Mouse (Mus musculus): Measurements from ENCODE around the gene Hist1h2bb. TPM values are rescaled to one million over a fixed set of nuclear protein-coding genes. Genes with fewer than 3 reads are reported as not detected.

Gene Hist1h2bb
- total RNA-seq, 2 experiments from 2014 or later: 5.1 to 7.0 TPM

DNA sequence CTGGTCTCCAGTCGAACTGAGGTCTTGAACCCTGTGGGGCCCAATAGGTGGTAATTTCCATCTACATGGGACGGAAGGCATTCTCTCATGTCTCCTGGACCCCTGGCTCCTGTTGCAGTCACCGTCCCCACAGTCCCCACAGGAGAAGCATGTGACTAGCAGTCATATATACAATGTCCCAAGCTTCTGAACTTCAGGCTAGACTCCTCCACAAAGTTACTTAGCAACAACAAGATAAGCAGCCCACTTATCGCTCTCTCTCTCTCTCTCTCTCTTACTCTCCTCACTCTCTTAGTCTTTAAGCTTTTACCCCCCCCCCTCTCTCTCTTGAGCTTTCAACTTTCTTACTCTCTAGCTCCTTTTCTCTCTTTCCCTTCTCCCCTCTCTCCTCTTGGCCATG lies 22.3 kb upstream of the Hist1h2bb start:
- DNase-seq: no peak
- intact Hi-C loops (cut with DNase I): no loop called here

DNA sequence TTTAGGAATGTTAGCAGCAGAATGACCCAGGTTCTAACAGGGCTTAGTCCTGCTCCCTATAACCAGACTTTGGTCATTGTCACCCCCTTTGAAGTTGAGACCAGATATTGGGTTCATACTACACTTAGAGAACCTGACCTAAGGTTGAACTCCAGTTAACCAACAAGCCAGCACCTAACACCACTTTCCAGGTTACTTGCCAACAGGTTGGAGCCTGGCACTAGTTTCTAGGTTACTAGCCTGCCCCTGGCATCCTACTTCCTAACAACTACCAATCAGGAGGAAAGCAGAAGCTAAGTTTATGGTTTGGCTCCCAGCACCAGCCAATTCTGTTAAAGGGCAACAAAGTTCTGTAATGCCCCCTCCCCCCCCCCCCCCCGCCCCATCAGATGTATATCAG lies 21.3 kb upstream of the Hist1h2bb start:
- DNase-seq: no peak
- intact Hi-C loops (cut with DNase I): no loop called here

DNA sequence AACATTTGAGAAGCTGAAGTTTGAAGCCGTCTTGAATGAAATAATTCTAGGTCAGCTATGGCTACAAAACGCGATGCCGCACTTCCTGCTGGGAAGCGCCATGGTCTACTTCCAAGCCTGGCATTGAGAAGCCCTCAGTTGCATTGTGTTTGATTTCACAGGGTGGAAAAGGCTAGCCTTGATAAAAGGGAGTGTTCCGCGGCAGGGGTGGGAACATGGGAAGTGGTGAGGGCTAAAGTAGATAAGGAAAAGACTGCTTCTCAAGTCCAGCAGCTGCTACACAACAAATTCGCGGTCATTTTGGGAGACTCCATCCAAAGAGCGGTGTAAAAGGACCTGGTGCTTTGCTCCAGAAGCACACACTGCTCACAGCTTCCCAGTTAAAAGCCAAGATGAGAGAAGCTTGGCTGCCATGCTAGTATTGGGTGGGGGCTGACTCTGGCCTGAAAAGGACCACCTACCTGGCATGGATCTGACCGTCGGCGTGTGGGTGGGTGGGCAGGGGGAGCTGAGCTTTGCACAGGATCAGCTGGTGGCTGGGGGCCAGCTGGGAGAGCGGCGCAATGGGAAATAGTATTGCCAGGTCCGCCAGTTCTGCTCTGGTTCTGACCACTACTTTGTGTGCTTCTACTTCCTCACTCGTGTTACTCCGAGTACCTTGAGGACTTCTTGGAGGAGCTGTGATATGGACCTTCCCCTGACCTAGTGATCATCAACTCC lies 17.9 kb upstream of the Hist1h2bb start:
- no peak for DNase-seq
- intact Hi-C loops (cut with DNase I): no loop called here

DNA sequence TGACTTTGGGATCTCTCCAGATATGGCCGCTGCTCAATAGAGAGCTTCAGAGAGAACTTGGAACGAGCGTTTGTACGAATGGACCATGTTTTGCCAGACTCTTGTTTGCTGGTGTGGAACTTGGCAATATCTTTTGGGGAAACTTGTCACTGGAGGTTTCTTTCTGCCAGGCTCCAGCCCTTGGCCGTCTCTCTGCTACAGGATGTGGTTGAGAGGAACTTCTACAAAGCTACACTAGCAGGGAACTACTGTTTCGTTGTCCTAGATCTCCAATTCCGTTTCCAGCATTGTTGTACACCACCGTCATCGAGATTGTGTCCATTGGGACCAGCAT lies 17.4 kb upstream of the Hist1h2bb start:
- DNase-seq: no peak
- intact Hi-C loops (cut with DNase I): no loop called here

DNA sequence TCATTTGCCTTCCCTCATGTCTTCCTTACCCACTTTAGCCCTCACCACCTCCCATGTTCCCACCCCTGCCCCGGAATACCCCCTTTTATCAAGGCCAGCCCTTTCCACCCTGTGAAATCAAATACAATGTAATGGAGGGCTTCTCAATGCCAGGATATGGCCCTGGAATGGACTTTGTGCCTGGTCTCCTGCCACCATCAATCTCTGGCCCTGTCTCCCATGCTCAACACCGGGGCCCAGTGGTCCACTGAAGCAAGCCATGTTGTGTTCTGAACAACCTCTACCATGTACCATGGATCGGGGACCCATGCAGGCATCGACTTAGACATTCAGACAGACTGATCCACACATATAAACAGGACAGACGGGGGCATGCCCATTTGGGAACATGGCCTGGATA lies 16.8 kb upstream of the Hist1h2bb start:
- DNase-seq: no peak
- intact Hi-C loops (cut with DNase I): loop anchor here (10.0 kb wide), 1 partner anchor 105 kb away; the partner anchor contains the start of genes Hist1h1e and Hist1h2be

DNA sequence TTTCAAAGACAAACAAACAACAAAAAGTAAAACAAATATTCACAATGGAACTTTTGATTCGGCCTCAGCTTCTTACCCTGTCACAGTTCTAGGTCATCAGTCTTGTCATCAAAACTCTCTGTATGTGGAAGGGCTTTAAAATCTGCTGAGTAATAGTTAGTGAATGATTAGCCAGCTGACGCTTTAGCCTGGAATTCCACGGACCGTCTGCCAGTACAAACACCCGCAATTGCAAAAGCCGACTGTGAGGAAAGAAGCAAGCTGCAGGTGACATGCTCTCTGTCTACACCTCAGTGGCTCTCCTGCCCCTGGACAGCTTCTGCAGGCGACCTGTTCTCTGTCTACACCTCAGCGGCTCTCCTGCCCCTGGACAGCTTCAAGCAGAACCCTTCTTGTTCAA lies 16.1 kb upstream of the Hist1h2bb start:
- intact Hi-C loops (cut with DNase I): loop anchor here (10.0 kb wide), 1 partner anchor 106 kb away; the partner anchor contains the start of genes Hist1h1e and Hist1h2be
- DNase-seq: no peak

DNA sequence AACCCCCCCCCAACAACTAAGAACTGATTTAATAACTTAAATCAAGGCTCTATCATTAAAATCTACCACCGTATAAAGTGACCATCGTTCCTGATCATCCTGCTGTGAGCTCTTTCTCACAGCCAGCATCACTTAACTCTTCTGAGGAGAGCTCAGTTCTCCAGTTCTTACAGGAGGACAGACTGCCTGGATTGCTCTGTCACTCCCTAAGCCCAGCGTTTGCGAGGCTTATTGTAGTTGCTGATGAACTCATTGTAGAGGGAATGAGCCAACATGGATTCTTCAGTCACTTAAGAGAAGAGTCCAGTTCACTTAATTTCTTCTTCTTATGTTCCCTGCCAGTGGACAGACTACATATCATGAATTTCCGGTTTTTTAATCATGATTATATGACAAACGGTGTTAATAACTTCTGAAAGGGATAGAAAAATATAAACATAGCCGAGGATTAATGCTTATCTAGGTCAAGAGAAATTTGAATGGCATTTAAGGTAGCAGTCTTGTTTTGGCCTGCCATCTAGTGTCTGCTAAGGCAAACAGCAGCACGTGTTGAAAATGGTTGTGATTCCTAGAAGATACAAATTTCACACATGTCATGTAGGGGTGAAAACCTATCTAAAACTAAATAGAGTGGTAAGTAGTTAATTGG lies 14.3 kb upstream of the Hist1h2bb start:
- intact Hi-C loops (cut with DNase I): loop anchor here (1.0 to 10.0 kb wide), 2 partner anchors 31 to 107 kb away; partner anchors contain the start of genes Hist1h1e and Hist1h2be
- DNase-seq: no peak

DNA sequence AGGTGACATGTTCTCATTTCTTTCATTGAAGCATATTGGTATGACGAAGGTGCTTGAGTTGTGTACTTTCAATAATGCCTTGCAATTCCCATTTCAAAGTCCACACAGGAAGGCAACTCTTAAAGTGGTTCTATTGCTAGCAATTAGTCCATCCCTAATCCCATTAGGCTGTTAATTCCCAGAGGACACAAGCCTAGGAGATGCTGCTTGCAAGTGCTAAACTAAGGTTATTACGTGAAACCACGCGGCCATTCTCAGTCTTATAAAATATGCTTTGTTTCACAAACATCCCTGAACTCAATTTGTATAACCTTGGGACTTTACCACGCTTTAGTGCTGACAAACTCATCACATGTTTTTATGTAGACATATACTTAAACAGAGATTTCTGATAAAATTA lies 9.4 kb upstream of the Hist1h2bb start:
- intact Hi-C loops (cut with DNase I): loop anchor here (10.0 kb wide), 1 partner anchor 112 kb away; the partner anchor contains the start of genes Hist1h1e and Hist1h2be

DNA sequence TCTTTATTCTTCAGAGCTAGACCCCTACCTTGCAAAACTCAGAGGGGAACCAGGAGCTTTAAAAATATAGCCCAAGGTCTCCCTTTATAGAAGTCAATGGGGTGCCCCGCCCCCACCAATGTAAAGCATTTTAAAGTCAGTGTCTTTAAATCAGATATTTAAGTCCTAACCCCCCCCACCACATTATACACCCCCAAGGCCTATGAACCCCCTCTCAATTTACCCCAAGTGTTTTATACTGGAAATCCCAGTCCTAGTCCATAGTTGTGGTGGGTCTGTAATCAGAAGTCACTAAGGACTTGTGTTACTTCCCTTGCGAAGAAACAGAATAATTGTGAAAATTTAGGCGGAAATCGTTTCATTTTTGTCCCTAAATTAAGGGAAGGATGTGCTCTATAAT lies 8.5 kb upstream of the Hist1h2bb start:
- intact Hi-C loops (cut with DNase I): loop anchor here (10.0 kb wide), 1 partner anchor 113 kb away; the partner anchor contains the start of genes Hist1h1e and Hist1h2be
- DNase-seq: no peak

More for the DNA sequence above, 9.4 kb upstream of the Hist1h2bb start:
- no peak for DNase-seq

DNA sequence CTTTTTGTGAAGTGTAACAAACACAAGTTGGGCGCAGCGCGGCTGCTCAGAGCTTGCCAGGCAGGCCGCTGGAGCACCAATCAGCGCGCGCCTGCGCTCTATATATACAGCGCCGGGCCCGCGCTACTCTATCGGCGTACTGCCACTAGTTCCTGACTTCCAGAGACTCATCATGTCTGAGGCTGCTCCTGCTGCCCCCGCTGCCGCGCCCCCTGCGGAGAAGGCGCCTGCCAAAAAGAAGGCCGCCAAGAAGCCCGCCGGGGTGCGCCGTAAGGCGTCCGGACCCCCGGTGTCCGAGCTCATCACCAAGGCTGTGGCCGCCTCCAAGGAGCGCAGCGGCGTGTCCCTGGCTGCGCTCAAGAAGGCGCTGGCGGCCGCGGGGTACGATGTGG lies 7.9 kb upstream of the Hist1h2bb start, which contains the start of gene Hist1h1c:
Gene Hist1h1c (plus strand): TSS at position 132 of the 392 bp plus-strand sequence.
- DNase-seq: peak; percentile 82 to 86
- intact Hi-C loops (cut with DNase I): loop anchor here (10.0 kb wide), 1 partner anchor 114 kb away; the partner anchor contains the start of genes Hist1h1e and Hist1h2be

DNA sequence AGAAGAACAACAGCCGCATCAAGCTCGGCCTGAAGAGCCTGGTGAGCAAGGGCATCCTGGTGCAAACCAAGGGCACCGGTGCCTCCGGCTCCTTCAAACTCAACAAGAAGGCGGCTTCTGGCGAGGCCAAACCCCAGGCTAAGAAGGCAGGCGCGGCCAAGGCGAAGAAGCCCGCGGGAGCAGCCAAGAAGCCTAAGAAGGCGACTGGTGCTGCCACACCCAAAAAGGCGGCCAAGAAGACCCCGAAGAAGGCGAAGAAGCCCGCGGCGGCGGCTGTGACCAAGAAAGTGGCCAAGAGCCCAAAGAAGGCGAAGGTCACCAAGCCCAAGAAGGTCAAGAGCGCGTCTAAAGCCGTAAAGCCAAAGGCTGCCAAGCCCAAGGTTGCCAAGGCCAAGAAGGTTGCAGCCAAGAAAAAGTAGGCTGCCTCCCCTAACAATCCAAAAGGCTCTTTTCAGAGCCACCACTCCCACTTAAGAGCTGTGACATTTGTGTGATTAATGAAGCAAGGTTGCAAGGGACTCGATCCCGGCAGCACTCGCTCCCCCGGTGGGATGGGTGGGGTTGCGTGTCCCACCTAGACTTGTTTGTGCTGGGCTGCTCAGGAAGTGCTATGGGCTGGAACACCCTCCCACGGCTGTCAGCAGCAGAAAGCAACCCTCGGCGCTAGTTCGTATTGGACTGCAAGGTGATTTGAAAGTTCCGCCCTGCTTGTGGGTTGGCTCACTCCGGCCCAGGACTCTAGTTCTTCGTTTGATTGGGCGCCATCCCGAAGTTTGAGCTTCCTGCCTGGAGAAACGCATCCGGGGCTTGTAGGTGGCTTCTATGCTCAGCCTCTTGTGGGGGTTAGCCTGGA lies 7.2 kb upstream of the Hist1h2bb start:
- intact Hi-C loops (cut with DNase I): loop anchor here (10.0 kb wide), 1 partner anchor 114 kb away; the partner anchor contains the start of genes Hist1h1e and Hist1h2be
- DNase-seq: peak; percentile 86 to 91

DNA sequence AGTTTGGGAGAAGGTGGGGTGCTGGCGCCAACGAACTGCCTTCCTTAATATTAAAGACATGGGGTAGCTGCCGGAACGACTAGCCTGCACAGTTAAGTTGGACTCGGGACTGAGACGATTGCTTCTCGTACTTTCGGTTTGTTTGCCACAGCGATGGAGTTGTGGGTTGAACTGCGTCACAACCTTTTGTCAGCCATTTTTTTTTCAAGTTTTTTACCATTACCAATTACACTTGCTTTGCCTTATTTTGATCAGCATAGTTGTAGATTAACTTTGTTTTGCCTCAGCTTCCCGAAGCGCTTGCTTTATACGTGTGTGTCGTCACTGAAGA lies 6.6 kb upstream of the Hist1h2bb start:
- intact Hi-C loops (cut with DNase I): loop anchor here (10.0 kb wide), 1 partner anchor 115 kb away; the partner anchor contains the start of genes Hist1h1e and Hist1h2be
- no peak for DNase-seq

DNA sequence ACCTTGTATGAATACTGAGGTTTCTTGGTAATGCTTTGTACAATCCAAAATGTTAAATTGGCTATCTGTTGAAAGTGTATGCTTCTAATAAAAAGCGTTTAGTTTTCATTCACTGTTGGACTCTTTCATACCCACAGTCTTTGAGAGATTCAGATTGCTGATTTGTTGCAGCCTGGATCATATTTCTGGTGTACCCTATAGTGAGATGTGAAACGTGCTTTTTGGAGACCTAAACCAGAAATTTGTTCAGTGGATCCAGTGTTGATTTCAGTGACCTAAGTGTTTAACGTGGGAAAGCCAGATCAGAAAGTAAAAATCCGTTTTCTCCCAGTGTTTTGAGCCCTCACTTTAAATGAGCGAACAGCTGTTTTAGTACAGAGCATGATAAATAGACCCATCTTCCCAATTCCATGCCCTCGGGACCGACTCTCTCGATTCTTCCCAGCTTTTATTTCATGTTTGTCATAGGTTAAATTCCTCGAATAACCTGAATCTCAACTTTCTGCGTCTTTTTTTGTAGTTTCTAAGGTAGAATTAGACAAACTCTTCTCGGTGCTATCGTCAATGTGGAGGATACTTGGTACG lies 6.2 kb upstream of the Hist1h2bb start:
- intact Hi-C loops (cut with DNase I): no loop called here
- DNase-seq: no peak

DNA sequence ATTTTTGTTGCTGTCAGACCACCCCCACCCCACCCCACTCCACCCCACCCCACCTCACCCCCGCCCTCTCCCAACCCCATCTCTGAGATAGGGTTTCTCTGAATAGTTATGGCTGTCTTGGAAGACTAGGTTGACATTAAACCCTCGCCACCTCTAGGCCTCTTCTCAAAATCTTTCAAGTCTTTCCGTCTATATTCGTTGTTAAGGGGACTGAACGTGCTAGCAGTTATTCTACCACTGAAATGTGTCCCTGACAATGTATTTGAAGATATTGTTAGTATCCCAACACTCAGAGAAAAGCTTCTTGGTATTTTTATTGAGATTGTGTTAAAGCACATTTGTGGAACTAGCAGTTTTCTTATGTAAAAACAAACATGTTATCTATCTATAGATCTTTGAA lies 5.6 kb upstream of the Hist1h2bb start:
- intact Hi-C loops (cut with DNase I): no loop called here
- DNase-seq: no peak

DNA sequence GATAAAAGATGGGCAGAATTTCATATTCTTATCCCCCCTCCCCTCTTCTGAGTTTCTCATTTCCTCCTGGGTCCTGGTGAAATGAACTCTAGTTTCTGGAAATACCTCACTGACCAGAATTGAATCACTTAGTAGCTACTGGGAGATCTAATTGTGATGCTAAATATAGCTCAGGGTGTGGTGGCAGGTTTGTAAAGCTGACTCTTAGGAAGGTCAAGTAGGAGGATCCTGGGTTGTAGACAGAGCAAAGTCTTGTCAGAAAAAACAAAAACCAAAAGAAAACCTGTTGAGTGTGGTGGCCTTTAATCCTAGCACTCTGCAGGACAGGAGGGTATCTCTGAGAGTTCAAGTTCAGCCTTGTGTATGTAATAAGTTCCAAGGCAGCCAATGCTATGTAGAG lies 4.5 kb upstream of the Hist1h2bb start:
- intact Hi-C loops (cut with DNase I): no loop called here

DNA sequence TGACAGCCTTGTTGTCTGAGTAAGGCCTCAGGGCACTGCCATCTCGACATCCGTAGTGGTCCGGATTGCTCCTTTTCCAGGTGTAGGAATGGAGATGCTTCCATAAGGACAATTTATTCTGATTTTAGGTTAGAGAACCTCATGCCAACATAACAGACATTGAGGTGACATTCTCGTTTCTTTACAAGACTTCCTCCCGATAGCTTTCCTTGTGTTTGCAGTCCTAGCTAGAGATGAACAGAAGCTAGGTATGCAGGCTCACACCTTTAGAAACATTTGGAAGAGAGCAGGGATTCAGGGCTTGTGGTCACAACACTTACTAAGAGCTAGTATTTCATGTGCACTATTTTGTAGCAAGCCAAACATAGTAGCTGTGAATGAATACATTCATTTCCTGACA lies 3.3 kb upstream of the Hist1h2bb start:
- DNase-seq: no peak
- intact Hi-C loops (cut with DNase I): no loop called here

More for the DNA sequence above, 4.5 kb upstream of the Hist1h2bb start:
- DNase-seq: no peak

DNA sequence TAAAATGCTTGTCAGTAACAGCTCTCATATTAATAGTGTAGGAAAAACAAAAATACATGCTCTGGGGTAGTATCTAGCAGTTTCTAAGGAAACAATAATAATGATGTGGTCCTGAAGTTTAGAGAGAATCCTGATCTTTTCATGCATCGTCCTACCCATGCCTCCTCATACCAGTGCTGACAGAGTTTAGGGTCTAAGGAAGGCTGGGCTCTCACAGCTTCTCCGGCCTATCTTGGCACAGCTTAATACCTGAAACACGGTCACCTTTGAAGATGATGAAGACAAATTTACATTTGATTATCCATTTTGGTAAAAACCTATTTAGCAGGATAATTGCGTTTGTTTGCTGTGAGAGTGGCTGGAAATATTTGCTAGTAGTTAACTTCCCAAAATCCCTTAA lies 2.6 kb upstream of the Hist1h2bb start:
- intact Hi-C loops (cut with DNase I): no loop called here
- no peak for DNase-seq

DNA sequence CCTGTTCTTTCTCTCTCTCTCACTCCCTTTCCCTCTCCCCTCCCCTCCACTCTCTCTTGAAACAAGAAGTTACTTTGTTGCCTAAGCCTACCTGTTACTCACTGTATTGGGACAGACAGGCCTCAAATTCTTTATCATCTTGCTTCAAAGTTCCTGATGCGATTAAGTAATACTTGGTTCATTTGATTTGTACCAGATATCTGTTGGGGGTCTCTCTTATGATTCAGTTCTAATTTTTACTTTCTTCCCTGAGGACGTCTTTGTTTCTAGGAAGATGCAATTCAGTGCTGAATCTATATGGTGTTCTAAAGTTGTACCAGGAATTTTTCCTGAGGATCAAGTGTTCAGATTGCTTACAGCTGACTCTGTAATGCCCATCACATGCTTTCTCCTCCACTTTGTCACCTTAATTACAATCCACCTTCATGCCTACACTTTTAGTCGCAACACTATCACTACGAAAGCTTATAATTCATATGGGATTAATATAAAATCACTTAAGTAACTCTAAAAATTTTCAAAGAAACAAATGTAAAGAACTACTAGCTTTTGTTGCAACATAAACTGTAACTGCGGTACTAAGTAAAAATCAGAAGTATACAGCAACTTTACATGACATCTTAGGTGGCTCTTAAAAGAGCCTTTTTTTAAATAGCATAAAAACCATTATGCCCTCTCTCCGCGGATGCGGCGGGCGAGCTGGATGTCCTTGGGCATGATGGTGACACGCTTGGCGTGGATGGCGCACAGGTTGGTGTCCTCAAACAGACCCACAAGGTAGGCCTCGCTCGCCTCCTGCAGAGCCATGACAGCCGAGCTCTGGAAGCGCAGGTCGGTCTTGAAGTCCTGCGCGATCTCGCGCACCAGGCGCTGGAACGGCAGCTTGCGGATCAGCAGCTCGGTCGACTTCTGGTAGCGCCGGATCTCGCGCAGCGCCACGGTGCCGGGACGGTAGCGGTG lies 1.8 kb upstream of the Hist1h2bb start:
- DNase-seq: no peak
- intact Hi-C loops (cut with DNase I): loop anchor here (5.0 kb wide), 1 partner anchor 162 kb away; the partner anchor contains the start of gene Hist1h4d
